Mouse (Mus musculus) brain, embryonic 18.5 days (tissue): ENCODE measurements around the gene Pmel.
A peak's percentile ranks its signal among the peaks of the same experiment; 100 is the strongest.

Source experiments
- DNase-seq: peaks from one replicate; pipeline ENCODE4 v3.0.0-alpha.2; 2012; ENCODE audit warnings: low read depth, low spot score

The Pmel gene

DNA sequence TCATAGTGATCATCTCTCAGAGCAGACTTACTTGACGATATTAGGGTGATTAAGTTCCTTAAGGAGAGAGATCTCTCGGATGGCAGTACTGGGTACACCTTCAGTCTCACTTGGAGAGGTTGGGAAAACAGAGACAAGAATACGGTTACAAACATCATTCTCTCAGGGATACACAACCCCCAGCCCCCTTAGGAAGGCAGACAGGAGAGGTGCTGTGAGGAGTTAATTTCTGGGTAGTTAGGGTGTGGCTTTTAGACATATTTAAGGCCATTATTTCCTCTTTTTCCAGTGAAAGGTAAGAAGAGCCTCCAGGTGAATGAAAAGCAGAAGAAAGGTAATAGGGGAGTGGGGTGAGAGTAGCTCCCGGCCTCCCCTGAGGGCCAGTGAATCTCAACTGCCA is at the start of gene Pmel:
Pmel (plus strand) TSS at position 301 of the 400 bp plus-strand sequence.
- DNase-seq: no peak

DNA sequence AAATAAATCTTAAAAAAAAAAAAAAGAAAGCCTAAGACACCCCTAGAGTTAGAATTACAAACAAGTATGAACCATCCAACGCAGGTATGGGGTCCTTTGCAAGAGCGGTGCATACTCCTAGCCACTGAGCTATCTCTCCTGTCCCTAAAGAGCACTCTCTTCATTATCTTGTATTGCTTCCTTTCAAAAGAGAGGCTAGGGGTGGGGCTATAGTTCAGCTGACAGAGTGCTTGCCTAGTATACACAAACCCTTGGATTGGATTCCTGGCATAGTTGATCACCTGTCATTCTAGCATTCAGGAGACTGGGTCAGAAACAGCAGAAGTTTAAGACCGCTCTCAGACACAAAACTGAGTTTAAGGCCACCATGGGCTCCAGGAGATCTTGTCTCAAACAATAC is 48.7 kb upstream of the Pmel start:
- no peak for DNase-seq

DNA sequence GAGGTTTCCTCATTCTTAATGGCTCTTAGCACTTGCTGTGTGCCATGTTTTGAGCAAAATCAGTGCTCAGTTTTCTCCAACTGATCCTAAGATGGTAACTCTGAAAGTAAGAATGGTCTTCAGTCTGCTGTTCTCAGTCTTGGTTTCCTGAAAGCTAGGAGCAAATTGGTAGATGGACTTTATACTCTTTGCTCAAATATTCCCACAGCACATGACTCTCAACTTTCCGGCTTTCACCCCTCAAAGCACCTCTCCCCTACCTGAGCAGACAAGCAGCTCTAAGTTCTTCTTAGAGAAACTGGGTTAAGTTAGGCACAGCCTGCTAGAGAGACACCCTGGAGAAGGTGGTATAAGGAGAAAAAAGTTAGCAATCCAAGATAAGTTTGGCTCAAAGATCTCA is 47.3 kb upstream of the Pmel start:
- no peak for DNase-seq

DNA sequence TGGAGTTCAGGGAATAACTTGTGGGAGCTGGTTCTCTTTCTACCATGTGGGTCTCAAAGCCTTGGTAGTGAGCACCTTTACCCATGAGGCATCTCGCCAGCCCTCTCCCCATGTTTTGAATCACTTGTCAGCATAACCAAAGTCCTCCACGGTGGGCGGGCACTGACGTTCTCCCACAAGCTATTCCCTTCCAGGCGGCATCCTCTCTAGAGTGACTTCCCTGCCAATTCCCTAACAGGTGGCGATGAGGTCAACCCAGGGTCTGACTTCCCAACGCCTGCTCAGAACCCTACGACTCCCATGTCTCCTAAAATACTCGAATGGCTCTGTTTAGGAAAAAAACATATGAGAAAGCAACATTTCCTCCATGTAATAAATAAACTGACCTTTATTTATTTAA is 46.2 kb upstream of the Pmel start:
- no peak for DNase-seq

DNA sequence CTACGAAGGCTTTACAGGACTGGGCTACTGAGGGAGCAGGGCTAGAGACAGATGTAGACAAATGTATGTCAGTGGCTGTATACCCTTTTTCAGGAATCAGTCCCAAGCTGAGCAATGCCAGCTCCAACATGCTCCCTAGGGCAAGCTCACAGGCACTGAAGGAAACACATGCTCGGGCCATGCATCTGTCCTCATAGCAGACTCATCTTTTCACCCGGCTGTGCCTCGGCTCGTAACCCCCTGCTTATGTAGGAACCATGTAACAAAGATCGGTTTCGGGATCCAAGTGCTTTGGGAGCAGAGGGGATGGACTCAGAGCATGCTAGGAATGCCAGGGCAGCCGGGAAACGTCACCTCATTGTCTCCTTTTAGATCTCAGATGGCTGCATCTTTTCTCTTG is 44.5 kb upstream of the Pmel start:
- no peak for DNase-seq

DNA sequence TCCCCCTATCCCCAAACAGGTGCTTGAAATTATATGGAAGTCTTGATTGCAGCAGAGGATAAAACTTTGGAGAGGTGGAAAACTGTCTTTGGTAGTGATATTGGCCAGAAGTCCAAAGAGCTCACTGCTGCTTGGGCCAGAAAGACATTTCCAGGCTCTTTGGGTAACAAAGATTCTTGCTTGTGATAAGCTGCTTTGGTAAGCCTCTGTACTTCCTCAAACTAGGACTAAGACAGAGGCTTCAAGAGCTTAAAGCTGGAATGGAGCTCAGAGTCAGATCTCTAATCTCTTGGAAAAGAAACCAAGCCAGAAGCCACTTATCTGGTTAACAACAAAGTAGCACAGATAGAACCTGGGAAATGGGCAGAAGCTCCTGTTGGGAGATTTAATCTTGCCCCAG is 41.5 kb upstream of the Pmel start:
- DNase-seq: no peak

DNA sequence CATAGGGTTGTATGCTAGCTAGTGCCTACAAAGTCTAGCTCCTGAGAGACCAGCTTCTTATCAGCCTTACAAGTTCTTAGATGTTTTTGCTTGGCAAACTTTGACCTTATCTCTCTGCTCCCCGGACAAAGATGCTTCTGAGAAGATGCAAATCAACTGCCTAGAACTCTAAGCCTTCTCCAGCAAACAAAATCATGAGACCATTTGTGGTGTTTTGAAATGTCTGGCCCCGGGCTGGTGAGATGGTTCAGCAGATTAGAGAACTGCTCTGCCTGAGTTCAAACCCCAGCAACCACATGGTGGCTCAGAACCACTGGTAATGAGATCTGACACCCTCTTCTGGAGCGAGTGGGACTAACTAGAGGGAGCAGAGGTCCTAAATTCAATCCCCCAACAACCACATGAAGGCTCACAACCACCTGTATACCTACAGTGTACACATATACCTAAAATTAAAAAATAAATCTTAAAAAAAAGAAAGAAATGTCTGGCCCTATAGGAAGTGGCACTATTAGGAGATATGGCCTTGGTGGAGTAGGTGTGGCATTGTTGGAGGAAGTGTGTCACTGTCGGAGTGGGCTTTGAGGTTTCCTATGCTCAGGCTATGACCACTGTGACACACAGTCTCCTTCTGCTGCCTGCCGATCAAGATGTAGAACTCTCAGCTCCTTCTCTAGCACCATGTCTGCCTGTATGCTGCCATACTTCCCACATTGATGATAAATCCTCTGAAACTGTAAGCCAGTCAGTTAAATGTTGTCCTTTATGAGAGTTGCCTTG is 40.4 kb upstream of the Pmel start:
- DNase-seq: no peak

DNA sequence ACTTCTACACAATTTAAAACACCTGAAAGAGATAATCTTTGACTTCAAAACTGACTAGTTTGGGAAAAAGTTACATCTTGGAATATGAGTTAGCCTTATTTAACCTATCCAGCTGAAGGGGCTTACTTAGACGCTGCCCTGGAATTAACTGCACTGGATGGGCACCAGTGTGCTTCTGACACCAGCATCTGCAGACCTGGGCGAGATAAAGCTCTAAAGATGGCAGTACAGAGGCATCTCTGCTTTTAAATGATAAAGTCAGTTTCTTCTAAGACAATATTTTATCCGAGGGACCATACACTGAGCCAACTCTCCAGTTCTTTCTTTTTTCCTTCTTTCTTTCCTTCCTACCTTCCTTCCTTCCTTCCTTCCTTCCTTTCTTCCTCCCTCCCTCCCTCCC is 39.2 kb upstream of the Pmel start:
- no peak for DNase-seq

DNA sequence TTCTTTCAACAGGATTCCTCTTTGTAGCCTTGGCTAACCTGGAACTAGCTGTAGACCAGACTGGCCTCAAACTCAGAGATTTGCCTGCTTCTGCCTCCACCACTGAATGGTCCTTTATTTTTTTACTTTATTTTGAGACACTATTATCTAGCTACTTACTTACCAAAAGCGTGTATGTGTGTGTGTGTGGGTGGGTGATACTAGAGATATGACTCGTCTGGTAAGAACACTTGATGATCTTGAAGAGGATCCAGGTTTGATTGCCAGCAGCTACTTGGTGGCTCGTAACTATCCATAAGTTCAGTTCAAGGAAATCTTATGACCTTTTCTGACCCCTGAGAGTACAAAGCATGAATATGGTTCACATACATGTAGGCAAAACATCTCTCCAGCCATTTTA is 38.7 kb upstream of the Pmel start:
- no peak for DNase-seq

DNA sequence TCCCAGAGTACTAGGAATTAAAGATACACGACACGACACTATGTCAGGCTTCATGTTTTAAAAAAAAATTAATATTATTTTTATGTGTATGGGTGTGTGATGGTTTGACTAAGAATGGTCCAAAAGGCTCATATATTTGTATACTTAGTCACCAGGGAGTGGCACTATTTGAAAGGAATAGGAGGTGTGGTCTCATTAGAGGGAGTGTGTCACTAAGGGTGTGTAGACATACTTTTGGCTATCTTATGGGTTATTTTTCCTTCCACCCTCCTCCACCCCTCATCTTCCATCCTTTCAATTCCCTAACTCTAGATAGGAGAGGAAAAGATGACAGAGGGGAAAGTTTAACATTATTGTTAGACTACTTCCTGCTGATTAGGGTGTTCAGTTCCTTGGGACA is 38.2 kb upstream of the Pmel start:
- no peak for DNase-seq

DNA sequence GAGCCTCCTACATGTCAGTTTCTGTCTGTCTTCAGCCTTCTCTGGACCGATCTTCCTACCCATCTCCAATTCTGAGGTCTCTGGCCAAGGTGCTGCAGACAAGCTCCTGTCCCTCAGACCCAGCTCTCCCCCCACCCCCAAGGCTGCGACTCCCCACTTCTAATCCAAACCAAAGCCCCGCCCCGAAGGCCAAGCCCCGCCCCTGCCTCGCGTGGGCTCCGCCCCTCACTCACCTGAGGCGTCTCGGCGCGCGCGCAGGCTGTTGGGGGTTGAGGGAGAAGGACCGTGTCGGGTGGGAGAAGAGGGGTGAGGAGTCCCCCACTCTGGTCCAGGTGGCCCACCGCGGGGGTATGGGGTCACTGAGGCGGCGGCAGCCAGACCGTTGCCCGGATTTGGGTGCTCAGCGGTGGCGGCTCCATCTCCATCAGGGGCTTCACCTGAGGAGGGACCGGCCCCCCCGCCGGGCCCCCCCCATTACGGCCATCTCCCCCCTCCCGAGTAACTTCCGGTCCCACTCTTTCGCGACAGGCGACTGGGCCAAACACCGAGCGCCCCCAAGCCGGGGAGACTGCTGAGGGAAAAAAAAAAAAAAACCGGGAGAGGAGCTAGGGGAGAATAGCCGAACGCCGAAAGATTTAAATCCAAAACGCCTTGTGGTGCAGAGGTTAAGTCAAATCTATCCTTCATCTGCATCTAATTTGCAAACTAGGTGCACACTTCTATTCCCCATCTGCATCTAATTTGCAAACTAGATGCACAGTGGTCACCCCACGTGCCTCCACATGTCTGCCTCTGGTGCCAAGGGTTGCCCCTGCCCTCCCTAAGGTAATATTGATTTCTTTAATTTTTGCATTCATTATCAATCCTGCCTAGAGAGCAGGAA is 35.0 kb upstream of the Pmel start:
- DNase-seq: no peak

DNA sequence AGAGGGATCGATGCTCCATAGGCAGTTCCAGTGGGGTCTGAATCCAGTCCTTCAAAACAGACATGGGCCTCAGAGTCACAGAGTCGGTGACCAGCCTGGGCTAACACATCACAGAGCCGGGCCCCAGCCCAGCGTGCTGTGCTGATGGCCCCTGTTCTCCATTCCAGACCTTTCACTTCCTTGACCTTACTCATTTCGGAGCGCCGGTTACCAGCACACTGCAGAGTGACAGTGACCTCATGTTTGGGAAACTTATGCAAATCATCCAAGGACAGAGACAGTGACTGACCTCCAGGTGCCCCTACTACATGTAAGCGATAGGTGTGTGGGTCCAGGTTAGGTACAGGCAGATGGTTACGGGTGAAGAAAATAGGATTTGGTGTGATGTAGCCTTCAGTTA is 32.8 kb upstream of the Pmel start:
- DNase-seq: no peak

DNA sequence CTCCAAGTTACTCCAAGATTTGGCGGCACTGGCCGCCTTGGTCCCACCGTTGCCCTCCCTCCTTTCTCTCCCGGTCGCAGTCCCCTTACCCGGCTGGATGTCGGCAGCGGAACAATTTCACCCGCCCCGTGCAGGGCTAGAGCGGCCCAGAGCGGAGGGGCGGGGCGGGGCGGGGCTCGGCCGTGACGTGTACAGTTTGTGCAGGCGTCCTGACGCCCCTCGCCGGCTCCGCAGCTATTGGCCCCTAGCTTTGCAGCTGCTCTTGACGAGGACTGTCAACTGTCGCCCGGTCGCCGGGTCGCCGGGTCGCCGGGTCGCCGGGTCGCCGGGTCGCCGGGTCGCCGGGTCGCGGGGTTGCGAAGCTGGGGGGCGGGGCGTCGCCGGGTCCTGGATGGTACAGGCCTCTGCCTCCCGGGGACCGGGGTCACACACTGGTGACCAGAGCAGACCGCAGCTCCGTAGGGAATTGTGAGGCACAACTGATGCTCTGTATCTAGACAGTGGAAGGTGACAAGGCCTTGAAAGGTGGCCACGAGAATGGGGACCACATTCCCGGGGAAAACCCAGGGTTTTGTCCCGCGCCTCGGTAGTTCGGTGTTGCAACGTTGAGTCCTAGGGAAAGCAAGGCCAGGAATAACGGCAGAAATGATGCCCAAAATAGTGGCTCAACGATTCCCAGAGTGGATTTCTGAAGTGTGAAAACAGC is 30.1 kb upstream of the Pmel start, which contains the start of gene Suox:
Suox (minus strand) TSS at position 311 of the 706 bp plus-strand sequence.
- no peak for DNase-seq

DNA sequence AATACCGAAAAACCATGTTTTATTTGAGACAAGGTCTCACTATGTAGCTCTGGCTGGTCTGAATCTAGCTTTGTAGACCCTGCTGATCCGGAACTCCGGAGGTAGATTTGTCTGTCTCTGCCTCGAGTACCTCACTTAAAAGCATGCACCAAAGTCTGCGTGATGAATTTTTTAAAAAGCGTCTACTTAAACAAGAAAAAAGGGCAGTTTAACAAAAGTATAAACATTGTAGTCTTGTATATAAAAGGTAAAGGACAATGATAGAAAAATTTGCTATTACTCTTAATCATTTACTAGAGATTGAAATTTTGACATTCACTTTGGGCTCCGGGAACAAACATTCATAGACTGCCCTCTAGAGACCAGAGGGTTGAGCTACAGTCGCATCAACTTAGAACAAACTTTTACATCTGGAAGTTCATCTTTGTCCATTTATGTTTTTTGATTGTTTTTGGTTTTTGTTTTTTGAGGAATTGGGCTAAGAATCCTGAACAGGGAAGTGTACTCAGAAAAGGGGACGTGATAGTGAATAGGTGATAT is 29.5 kb upstream of the Pmel start:
- DNase-seq: no peak

DNA sequence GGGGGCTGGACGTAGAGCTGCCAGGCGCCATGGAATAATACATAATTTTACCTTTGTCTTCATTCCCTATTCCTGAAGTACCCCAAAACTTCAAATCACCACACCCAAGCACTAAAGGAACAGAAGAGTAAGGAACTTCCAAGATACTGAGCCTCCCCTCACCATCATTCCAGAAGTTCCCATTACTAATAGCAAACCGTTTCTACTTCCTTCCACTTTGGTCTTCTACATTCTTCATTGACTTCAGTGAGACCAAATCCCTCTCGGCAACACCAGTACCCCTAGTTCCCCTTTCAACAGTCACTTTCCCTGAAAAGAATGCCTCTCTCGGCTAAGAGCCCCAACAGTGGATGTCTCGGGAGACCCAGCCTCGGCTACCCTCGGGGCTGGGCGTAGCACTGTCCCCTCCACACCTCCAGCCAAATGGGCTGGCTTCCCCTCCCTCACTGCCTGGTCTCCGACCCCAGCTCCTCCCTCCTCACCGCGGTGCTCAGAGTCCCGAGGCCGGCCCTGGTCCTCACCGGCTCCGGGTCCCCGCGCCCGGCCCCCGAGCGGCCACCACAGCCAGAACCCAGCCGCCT is 8.5 kb upstream of the Pmel start:
- DNase-seq: no peak

DNA sequence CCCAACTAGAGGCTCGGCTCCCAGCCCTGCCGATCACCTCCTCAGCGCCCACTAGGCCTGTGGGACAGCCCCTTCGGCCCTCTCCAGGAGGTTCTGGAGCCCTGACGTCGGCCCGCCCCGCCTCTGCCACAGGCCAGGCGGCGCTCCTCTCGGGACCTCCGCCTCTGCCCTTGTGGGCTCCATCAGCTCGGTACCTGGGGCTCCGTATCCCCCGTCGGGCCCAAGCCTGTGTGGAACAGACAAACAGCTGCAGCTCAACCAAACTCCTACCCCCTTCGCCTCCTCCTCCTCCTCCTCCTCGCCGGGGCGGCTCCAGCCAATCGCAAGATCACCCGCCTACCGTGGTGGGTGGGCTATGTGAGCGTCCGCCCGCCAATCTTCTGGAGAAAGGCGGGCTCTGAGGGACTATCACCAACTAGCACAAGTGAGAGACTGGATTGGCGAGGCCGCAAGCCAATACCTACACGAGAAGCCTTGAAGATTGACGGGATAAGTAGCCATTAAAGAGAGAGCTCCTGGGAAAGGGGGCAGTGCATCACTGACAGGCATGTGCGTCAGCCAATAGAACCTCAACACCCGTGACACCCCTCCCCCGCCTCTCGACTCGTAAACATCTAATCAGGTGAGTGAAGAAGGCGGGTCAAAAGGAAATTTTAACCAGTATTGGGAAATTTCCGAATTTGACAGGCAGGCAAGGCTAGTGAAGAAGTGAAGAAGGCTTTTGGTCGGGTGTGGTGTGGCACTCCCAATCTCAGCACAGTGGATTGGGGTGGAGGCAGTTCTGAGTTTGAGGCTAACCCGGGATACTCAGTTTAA is 7.8 kb upstream of the Pmel start, which contains the start of gene Rab5b:
Rab5b (minus strand) TSS at position 273 of the 816 bp plus-strand sequence.
- DNase-seq: peak; percentile 99

DNA sequence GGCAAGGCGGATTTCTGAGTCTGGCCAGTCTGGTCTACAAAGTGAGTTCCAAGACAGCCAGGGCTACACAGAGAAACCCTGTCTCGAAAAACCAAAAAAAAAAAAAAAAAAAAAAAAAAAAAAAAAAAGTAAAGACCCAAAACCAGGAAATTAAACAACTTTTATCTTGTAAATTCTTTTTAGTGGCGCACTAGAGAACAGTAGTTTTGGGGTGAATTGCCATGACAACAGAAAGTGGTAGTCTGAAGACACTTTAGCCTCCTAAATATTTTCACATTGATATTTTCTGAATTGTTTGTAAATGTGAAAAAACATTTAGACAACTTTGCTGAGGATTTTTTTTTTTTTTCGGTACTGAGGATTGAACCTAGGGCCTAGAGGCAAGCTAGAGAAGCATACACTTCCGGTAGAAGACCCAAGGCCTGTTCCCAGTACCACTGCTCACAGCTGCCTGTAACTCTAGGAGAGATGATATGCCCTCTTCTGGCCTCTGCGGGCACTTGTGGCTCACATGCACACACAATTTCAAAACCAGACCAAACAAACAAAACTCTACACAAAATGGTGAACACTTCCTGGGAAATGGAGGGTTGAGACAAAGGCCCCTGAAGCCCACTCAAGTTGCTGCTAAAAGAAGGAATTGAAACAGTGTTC is 6.8 kb upstream of the Pmel start:
- no peak for DNase-seq

DNA sequence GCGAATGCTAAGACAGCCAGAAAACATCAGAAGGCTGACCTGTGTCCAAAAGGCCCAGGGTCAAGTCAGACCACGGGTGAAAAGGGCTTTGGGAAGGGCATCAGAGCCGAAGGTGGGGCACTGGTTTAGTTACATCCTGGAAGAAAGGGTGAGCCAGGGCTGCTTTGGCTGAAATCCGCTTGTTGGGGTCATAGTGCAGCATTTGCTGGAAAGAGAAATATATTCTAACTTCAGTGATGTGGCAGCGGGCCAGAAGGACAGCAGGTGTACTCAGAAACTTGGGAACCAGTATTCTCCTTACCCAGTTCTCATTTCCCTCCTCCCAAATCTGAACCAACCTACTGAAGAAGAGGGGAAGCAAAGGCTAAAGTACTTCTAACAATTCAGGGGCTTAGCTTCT is 5.0 kb upstream of the Pmel start:
- DNase-seq: no peak

DNA sequence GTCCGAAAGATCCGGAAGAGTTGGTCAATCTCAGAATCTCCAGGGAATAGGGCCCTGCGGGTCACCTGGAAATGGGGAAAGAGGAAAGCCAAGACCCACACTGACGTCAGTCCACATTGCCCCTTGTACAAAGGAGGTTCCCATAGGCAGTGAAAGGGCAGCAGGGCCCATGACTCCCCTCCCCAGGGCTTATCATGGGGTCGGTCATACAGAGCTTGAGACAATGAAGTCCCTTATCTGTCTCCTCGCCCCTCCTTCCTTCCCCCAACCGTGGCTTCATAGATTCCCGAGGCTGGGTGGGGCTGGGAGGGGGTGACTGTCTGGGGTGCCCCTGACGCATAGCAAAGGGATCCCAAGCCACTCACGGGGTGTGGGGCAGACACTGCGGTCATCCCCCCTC is 4.4 kb upstream of the Pmel start:
- no peak for DNase-seq

DNA sequence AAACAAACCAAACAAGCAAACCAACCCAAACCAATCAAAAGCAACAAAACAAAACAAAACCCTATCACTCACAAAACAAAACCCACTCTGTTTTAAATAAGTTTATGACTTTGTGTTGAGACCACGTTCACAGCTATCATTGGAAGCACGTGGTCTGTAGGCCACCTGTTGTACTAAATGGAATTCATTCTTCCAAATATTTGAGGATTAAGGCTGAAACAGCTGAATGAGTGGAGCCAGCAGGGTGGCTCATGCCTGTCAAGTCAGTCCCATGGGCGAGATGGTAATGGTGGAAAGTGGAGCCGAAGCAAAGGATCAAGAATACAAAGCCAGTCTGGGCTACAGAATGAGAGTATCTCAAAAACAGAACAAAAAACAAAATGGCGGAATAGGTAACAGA is 3.3 kb upstream of the Pmel start:
- DNase-seq: no peak
